Mouse (Mus musculus) fat pad, adult 2 months (tissue): ENCODE results near the gene Cdh5.
"Not testable (repeated sequence)": the region's sequence is repeated elsewhere in the genome, so short reads cannot be mapped to it uniquely, and the experiment has no call there.

Experiments
- DNase-seq: peaks from one replicate; pipeline ENCODE4 v3.0.0-alpha.2; 2011; ENCODE audit warnings: low read depth, low spot score; ENCODE audit errors: extremely low read depth

Gene Cdh5

GRCm38 (mm10) chr8:104101415-104101814, at the start of gene Cdh5:
TSS of gene Cdh5 (plus strand) at chr8:104101625.
- DNase-seq = no peak

GRCm38 (mm10) chr8:104059922-104060321, 41.5 kb upstream of the Cdh5 start:
- no peak for DNase-seq

DNA sequence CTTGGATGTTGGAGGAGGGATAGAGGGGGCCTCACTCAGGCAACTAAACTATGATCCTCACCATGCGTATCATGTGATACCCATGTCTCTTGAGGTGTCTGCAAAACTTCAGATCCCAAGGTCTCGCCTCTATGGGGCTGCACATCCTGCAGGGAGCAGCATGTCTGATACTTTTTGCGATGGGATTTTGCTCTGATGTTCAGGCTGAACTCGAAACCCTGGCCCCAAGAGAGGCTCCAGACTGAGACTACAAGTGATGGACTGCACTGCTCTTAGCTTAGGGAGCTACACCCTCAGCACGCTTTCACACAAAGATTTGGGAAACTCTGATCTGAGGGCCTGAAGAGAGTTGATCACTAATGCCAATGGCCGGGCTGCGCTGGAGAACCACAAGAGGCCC, 41.0 kb upstream of the Cdh5 start:
- DNase-seq = no peak

GRCm38 (mm10) chr8:104061048-104061988, 40.1 kb upstream of the Cdh5 start:
- DNase-seq = no peak

GRCm38 (mm10) chr8:104061989-104062820, 39.2 kb upstream of the Cdh5 start:
- no peak for DNase-seq

GRCm38 (mm10) chr8:104065223-104065622, 36.2 kb upstream of the Cdh5 start:
- DNase-seq = no peak

GRCm38 (mm10) chr8:104065906-104066518, 35.4 kb upstream of the Cdh5 start:
- DNase-seq = no peak

DNA sequence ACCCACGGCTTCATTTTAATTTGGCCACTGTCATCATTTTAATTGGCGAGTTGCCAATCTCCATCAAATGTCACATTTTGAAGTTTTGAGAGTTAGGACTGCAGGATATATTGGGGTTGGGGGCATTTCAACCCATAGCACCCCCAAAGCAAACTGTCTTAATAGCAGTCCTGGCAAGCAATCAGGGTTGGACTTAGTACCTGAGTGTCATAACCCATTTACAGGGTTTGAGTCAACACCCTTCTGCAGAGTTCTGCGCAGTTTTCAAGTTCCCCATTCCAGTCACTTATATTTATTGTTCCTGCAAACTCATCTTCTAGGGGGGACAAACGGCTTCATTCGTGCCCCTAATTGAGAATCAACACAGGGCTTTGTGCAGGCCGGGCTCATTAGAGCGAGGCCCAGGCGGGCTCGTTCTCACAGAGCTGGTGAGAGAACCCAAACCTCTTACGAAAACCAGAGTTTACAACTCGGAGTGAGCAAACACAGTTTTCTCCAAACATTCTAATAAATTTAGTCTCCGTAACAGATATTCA, 34.0 kb upstream of the Cdh5 start:
- DNase-seq = no peak

DNA sequence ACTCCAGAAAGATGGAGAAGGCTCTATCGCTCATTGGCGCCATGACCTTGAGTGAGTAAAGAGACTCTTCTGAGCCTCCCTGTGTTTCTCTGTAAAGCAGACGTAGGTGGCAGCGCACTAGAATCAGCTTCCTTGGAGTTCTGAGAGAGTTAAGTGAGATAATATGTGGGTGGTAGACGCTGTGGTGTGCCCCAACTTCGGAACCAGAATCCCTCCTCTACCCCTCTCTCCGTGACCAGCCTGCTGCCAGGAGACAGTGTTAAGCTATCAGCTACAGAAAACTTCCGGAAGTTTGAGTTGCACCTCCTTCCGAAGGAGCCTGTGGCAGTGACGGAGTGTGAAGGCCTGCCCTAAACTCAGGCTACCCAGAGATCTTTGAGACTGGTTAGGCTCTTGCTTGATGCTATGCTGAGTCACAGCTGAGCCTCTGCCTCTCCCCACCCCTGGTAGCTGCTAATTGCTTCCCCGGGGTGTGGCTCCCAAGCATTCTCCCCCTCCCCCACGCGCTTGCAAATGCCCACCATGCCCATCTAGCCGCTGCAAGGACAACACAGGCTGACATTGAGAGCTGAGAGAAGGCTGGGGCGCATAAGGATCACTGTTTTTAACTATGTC, 32.9 kb upstream of the Cdh5 start:
- no peak for DNase-seq

DNA sequence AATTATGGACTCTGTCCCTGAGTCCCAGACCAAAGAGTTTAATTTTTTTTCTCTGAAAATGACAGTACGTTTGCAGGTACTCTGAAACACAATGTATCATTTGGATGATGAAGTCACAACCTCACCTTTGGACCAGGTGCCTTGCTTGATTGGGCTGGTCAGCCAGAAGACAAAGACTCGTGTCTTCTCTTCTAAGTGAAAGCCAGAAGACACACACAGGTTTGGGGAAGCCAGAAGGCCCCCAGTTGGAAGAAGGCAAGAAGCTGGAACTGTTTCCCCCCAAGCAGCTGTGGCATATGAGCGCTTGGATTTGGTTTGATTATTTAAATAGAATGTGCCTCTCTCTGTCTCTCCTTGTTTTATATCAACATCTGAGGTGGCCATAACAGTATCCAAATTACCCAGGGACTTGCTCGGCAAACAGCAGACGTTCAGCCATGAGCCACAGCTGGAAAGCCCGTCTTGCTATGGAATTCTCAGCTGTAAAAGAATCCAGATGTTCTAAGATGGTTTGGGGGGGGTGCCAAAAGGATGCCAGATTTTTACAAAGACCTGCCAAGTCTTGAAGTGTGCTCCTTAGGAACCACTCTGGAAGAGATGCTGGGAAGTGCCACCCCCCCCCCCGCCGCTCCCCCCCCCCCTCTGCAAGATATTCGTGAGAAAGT, 31.1 kb upstream of the Cdh5 start:
- not testable (repeated sequence) for DNase-seq

- DNase-seq = no peak
Measured at GRCm38 (mm10) chr8:104070949-104071348, 30.5 kb upstream of the Cdh5 start.

- no peak for DNase-seq
Measured at GRCm38 (mm10) chr8:104075079-104075478, 26.3 kb upstream of the Cdh5 start.

DNA sequence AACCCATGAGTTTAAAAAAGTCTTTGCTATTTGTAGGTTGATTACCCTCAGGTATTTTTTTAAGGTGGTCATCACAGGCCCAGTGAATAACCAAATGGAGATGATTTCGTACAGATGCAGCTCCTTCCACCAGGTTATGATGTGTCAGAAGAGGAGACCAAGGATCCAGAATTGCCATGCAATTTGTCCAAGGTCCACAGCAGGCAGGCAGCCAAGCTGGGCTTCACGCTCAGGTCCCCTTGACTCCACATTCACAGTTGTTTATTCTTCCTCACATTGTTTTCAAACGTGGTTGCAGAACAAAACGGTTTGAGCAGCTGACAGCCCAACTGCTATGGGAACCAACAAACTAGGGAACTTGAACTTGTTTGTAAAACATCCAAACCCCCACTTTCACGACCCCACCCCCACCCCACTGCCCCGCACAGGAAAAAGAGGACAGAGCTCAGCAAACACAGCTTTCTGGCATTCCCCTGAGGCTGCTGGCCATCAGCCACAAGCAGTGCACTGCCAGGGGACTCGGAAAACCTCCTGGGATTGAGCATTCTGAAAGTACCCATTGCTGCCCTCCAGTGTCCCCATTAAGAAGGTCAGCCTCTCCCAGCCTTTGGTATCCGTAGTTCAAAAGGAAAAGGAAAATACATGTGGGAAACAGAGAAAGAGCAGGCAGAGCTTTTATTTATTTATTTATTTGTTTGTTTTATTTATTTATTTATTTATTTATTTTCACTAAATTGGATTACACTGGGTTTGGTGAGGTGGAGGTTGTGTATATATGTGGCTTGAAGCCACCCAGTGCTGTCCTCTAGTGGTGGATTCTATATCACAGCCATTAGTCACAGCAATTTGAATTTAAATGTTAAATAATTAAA, 24.6 kb upstream of the Cdh5 start:
- DNase-seq = no peak

DNA sequence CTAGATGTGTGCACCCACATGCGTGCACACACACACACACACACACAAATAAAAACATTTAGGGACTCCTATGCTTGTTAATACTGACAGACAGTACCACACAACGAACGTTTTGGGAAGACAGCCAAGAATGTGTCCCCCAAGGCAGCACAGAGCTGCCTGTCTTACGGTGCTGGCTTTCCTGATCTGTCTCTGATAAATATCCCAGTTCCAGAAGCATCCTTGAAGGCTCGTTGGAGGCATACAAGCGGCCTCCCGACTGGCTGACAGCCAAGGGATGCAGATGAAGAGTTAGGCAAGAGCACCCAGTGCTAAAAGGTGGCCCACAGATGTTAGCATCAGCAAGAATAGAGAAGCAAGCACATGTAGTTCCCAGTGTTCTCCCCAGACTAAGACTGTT, 23.3 kb upstream of the Cdh5 start:
- DNase-seq = no peak

- DNase-seq = no peak
Measured at GRCm38 (mm10) chr8:104085281-104085680, 16.1 kb upstream of the Cdh5 start.

- no peak for DNase-seq
Measured at GRCm38 (mm10) chr8:104086615-104087014, 14.8 kb upstream of the Cdh5 start.

DNA sequence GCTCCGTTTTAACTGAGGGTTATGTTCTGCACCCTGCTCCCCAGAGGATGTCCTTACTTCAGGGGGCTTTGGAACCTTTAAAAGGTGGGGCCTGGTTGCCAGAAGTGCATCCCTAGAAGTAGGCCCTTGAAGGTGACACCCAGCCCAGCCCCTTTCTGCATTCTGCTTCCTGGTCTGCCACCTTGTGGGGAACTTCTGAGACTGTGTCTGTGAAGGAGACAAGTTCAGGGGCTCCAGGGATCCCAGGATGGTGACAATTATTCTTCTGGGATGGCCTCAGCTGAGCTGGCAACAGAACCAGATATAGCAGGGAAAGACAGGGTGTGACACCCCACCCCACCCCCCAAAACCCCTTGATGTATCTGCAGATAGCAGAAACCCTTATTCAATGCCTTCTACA, 14.3 kb upstream of the Cdh5 start:
- no peak for DNase-seq

GRCm38 (mm10) chr8:104087878-104088277, 13.5 kb upstream of the Cdh5 start:
- DNase-seq = not testable (repeated sequence)

GRCm38 (mm10) chr8:104088881-104089280, 12.5 kb upstream of the Cdh5 start:
- DNase-seq = no peak
